Mouse (Mus musculus) frontal cortex, postnatal 25 days (tissue): ENCODE results near the gene Zfp618.

Experiments used
- DNase-seq, 2 experiments: peaks; one replicate each; pipeline ENCODE4 v3.0.0; 2022; ENCODE audit warnings: low spot score in 2 of 2

Zfp618 gene

DNA sequence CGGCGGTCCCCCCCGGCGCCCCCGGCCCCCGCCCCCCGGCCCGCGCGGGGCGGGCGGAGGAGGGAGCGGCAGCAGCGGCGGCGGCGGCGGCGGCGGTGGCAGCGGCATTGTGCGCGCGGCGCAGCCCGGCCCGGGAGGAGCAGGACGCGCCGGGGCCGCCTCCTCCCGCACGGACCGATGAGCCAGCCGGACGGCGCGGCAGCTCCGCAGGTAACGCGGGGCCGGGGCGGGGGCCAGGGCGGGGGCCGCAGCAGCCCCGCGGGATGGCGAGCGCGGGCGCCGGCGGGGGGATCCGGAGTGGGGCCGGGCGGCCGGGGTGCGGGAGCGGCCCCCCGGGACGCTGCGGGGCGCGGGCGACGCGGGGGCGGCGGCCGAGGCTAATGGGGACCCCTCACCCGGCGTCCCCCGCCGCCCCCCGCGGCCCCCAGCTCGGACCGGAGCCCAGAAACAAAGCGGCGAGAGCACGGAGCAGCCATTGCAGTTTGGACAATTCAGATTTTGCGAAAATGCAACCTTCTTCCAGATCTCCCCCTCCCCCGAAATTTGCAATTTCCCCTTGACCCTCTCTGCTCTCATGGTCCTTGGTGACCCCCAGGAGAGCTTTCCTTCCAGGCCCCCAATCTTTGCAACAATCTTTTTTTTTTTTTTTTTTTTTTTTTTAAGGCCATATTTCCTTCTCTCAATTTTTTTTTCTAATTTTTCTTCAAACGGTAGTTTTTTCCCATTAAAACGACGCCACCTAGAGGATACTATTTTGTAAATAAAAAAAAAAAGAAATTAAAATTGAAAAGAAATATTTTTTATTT lies at the start of gene Zfp618:
TSS of gene Zfp618 (plus strand) at position 77 of the 806 bp plus-strand sequence.
- DNase-seq = no peak

DNA sequence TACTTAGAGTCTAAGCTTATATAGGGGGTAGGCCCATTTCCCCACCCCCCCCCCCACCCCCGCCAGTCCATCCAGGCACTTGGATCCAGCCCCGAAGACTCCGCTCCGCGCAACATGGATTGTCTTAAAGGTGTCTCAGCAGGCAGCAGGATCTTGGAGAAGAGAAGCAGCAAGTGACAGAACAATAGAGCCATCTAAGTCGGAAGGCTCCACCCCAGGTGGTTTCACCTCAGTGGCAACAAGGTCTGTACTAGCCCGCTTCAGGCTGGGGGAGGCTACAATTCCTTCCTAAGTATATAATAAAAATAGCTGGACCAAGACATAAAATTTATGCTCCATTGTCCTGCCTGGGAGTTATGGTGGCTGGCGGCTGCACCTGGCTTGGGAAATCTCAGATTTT lies 48.3 kb upstream of the Zfp618 start:
- no peak for DNase-seq

DNA sequence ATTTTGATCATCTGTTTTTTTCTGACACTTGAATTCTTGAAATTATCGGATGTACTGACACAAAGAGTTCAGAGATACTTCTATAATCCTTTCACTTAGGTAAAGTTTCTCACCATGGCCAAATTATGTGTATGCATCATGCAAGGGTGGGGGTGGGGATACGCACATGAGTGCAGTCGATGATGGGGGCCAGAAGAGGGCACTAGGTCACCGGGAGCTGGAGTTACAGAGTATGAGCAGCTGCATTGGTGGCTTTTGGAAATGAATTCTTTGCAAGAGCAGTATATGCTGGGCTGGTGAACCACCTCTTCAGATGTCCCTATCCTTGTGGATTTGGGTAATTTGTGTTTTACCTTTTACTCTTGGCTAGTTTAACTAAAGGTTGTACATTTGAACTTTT lies 31.6 kb upstream of the Zfp618 start:
- no peak for DNase-seq

DNA sequence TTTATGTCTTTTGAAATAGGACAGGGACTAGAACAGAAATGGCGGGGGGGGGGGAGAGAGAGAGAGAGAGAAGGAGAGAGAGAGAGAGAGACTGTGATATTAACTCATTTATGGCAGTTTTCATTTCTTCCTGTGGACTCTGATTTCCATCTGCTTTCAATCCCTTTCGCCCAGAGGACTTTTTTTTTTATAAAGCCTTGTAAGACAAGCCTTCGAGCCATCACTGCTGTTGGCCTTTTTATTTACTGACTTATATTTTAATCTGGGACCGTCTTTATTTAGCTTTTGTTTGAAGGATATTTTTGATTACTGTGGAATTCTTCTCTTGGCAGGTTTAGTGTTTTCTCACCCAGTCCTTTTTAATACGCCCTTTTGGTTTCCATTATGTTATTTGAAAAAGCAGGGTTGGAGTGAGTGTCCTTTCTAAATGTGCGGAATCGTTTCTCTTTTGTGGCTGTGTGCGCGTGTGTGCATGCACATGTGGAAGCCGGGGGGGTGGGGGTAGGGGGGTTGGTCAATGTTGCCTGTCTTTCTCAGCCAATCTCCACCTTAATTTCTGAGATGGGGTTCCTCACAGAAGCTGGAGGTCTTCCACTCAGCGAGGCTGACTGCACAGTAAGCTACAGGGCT lies 29.7 kb upstream of the Zfp618 start:
- no peak for DNase-seq

DNA sequence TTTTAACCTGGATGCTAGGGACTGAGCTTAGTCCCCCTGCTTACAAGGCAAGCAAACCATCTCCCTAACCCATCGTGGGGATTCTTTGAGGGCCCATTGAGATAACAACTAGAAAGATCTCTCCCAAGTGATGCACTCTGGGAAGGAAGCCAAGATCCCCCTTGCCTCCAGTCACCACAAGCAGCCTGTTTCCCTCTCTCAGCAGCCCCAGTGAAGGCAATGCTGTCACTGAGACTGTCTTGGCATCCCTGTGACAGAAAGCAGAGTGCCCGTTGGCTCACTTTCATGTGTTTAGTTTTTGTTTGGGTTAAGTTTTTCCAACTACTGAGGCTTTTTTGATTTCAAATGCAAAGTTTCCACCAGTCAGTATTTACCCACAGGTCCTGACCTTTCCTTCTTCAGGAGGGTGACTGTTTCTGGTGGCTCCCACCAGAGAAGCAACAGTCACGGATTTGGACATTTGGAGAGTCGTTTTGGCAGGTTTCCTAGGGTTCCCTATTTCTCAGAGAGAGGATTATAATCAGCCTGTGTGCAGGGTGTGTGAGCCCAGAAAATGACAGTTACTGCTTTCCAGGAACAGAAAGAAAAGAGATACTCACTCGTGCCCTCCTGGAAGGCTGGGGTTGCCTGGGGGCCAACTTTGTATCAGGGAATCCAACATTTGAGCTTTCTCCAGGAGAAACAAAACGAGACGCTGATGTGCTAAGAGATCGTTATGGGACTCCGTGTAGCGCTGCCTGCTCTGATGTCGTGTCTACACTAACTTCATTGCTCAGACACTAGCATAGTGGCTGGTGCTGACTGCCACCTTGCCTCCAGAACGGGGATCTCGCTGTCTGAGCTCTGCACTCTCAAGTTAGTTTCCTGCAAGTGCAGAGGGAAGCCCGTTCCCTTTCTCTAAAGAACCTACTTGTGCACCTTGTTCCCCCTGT lies 23.1 kb upstream of the Zfp618 start:
- DNase-seq = no peak

DNA sequence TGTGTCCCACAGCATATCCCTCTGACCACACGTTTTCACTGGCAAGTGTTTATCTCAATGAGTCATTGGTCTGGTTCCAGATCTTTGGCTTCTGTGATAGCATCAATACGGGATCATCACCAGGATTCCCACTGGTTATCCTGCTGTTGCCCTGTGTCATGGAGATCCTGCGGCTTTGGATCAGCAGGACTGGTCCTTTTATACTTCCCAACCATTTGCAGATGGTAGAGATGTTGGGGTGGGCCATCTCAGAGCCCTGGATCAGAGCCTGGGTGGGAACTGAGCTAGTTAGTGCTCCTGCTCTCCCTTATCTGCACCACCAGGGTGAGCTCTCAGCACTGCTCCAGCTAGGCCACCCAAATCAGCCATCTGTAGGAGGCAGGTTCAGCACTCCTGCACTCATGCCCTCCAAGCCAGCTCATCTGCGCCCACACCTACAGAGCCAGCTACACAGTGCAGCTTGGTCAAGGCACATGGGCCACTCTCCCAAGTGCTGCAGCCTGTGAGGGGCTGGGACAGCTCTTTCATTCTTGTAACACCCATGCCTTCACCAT lies 21.0 kb upstream of the Zfp618 start:
- no peak for DNase-seq

DNA sequence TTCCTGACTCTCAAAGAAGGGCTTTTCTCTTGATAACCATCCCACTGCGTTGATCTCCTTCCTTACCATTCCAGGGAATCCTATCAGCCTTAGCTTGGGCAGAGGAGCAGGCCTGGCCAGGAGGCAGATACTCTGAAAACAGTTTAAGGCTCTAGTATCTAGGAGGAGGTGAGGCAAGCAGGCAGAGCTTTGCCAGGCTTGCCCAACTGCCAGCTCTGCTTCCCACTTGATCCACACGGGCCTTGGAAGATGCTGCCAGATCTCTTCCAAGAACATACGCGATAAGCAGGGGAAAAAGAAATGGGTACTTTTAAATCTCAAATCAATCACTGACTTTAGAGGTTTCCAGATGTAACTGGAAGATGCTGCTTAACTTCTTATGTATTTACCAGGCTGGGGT lies 1.6 kb upstream of the Zfp618 start:
- no peak for DNase-seq

DNA sequence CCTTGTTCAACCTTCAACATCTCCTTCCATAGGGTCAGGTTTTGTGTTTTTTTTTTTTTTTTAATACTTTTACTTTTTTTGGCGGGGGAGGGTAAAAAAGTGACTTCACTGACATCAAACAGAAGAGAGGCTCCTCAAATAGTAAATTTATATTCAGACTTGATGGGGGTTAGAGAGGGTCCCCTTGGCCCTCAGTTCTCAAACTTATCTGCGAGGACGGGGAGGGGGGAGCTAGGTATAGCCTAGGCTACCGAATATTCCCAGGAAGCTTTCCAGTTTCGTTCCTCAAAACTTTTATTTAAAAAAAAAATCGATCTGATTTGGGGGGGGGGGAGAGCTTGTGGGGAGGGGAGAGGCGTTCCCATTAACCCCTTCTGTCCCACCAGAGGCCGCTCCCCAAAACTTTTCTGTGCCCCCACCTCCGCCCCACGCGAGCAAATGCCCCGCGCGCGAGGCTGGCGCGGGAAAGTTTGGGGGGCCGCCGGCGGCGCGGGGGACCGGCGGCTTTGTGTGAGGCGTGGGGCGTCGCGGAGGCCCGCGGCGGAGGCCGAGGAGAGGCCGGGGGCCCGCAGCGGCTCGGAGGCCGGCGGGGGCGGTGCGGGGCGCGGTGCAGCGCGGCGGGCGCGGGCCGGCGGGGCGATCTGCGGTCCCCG lies 403 bp upstream of the Zfp618 start:
- DNase-seq = no peak

DNA sequence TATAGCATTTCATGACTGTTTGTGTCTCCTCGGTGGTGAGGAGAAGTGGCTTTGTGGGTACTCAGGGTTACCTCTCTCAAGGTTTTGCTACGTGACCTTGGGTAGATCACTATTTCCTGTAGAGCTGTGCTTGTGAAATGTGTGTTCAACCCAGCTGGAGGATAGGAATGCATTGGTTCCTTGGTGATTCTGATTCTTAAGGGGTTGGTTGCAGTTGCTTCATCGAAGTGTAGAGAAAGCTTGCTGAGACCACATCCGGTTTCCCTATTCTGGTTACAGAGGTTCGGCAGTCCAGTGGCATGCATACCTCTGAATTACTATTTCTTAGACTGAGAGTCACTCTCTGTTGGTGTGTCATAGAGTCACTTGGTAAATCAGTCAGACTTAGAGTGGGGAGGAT lies 4.2 kb downstream of the Zfp618 start:
- no peak for DNase-seq

DNA sequence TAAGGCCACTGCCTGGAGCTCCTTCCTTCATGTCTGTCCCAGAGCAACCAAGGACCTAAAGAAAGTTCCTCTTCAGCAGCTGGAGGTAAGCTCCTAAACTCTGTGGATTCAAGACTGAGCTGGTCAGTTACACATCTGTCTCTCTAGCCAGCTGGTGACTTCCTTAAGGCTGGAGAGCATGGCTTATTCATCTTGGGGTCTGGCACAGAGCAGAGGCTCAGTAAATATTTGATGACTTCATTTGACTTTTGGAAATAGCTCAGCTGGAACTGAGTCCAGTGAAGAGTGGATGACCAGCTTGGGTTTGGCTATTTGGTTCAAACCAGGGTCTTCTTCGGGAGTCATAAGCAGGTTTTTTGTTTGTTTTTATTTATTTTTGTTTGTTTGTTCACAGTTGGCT lies 6.6 kb downstream of the Zfp618 start:
- no peak for DNase-seq

DNA sequence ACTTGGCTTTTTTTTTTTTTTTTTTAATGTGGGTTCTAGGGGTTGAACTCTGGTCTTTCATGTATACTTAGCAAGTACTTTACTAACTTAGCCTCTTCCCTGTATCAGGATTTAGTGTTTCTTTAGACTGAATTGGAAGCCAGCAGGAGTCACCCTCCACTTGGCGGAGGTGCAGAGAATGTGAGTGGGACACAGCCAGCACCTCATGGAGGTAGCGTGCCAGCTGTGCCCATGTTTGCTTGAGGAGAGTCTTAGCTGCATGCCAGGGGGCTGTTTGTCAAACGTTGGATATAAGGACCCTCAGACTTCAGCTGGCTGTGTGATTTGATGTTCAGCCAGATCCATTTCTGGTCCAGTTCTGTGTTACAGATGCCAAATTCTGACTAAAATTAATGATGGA lies 7.7 kb downstream of the Zfp618 start:
- no peak for DNase-seq

DNA sequence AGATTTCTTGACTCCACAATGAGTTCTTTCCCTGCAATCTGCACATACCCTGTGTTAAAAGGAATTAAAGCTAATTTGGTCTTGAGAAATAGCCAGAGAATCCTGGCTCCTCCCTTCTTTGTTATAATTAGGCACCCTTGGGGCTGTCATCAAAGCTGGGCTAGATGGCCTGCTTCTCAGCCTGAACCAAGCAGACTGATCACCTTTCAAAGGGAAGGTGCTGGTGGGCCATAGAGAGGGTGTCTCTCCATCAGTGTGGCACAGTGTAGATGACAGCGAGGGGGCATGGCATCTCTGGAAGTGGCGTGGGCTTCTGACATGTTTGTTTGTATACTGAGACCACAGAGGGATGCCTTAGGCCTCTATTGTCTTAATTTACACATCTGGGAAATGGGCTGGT lies 9.5 kb downstream of the Zfp618 start:
- DNase-seq = no peak

DNA sequence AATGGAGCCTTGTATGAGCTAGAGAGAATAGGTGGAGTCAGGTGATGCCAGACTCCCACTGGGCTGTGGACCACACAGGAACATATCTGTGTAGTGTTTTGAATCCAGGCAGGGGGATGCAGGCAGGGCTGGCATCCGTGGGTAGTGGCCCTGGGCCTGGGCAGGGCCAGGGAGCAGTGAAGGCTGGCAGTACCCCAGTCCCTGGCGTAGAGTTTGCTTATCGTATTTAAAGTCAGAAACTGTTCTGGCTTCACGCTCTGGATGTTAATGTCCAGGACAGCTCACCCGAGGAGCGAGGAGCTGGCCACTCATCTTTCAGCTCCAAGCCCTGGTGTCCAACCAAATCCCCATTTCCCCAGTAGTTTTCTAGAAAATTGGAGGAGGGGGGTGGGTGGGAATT lies 10.2 kb downstream of the Zfp618 start:
- no peak for DNase-seq

DNA sequence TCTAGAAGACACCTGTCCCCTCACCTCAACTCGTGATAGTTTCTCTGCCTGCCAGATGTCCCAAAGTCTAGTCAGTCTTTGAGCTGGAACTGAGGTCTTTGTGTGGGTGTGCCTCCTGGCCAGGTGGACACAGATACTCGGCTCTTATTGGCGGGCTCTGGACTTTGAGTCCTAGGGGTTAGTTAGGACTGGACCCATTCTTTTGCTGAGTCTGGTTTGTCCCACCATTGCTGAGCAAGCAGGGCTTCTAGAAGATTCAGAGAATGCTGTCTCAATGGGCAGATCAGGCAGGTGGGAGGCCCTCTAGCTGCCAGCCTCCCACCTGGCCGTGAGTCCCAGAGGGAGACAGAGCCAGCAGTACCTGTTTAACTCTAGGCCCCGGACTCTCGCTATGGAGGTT lies 12.1 kb downstream of the Zfp618 start:
- DNase-seq = no peak

DNA sequence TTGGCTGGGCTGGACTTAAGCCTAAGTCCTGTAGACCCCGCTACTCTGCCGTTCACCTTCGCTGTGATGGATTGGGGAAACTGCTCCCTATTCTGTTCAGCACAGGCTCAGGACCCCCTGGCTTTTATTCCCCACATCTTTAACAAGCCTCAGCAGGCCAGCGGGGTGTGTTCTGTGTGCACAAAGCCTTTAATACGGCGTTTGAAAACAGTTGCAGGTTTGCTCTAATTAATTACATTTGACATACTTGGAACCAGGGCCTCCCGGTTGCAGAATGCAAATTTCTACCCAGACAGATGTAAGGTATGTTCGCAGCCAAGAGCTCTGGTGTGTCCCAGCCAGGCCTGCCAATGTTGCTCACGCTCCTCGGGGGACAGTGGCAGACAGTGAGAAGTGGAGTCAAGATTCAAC lies 13.1 kb downstream of the Zfp618 start:
- no peak for DNase-seq

DNA sequence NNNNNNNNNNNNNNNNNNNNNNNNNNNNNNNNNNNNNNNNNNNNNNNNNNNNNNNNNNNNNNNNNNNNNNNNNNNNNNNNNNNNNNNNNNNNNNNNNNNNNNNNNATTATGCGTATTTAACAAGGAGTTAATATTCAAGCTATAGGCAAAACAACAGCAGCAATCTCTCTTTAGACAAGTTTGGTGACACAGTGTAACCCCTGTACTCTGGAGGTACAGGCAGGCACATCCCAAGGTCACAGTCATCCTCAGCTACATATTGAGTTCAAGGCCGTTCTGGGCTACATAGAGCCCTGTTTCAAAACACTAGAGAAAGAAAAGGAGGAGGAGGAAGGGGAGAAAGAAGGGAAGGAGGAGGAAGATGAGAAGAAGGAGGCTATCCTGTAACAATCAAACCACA lies 16.2 kb downstream of the Zfp618 start:
- no peak for DNase-seq

DNA sequence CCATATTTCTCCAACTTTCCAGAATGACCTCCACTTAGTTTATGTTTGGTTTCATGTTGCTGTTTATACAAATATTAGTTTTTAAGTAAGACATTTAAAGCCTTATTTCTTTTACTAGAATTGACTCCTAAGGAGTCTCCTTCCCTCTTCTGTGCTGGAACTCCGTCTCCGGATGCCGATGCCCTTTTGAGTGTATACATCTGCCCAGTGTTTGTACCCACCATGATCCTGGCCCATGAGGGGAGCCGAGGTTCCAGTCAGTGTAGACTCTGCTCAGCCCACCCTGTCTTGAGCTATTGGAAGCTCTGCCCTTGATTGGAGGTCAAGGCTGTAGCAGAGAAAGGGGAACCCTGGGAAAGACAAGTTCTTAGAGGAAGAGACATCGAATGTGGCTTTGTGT lies 18.2 kb downstream of the Zfp618 start:
- DNase-seq = no peak

DNA sequence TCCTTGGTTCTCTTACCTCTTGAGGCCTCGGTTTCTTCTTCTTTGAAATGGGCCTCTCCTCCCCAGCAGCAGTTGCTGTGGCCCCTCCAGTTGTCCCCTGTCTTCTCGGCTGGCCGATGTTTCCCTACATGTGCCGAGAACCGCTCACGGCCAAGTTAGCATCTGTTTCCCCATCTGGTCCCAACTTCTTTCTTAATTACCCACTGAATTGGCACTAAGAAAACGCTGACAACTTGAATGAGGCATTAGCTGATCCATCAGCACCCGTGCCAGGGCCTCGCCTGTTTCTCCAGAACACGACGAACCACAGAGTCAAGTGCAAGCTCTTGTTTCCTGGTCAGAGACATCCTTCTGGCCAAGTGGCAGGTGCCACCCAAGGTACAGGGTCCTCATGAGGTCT lies 26.0 kb downstream of the Zfp618 start:
- DNase-seq = no peak

DNA sequence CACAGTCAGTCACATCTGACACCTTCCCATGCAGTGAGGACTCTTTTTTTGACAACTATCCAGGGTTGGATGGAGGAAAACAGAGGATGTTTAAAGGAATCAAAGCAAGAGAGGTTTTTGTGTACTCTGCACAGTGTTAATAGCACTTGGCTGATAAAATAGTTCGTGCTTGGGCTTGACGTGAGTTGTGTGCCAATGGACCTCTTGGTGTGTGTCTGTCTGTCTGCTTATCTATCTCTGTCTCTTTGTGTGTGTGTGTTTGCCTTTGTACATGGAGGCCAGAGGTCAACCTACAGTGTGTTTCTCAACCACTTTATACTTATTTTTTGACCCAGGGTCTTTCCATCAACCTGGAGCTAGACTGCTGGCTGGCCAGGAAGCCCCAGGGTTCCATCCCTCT lies 27.8 kb downstream of the Zfp618 start:
- no peak for DNase-seq

DNA sequence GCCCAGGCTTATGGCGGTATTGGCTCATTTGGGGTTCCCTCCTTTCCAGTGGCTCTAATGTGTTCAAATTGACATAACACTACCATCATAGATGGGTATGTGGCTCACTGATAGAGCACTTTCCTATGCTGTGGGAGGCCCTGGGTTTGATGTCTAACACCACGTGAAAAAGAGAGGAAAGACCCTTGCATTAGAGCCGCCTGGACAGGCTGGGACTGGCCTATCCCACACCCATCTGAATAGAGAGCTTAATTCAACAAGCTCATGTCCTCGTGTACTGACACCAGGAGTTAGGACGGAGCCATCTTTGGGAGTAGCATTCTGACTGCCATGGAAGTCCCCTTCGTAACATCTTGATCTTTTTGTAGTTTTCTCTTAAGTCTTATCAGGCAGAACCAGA lies 32.2 kb downstream of the Zfp618 start:
- no peak for DNase-seq

DNA sequence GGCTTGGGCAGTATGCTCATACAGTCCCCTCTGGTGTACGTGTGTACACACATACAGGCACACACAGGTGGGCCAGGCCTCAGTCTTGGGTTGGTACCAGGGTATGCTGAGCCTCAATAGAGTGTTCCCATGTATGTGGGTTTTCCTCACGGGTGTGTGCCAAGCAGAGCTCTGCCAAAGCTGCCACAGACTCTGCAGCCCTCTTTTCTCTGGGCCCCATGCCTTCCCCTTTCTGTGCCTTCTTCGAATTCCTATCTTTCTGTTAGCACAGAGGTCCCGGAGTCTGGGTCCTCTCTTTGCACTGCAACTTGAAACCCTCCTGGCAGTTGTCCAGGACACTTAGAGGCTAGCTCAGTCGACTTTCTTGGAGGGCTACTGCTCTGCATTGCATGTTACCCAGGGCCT lies 33.1 kb downstream of the Zfp618 start:
- no peak for DNase-seq

DNA sequence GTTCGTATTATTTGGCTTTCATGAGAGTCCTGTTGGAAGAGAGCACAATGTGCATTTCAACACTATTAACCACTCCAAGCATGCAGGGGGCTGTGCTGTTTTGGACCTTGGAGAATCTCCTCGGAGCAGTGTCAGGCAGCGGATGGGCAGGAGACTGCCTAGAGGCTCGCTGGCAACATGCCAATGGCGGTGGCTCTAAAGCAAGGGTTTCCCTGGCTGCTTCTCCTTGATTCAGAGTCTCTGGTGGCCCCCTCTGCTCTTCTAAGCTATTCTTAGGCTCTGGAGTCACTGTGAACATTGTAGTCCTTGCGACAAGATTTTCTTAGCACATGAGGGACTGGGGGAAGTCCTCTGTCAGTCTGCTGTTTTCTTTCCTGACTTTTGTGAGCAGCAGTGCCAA lies 33.5 kb downstream of the Zfp618 start:
- no peak for DNase-seq
